Mouse (Mus musculus) layer of hippocampus, postnatal 14 days (tissue): Measurements from ENCODE around the gene Mprip. TPM values are rescaled to one million over a fixed set of nuclear protein-coding genes. Genes with fewer than 3 reads are reported as not detected.
A peak's percentile ranks its signal among the peaks of the same experiment; 100 is the strongest.

ENCODE experiments used
- DNase-seq, 2 experiments: peaks; one replicate each; pipeline ENCODE4 v3.0.0; 2021 to 2022; ENCODE audit warnings: low spot score in 2 of 2, mixed read lengths in 1 of 2
- total RNA-seq, 2 experiments: library from RNA; stranded (reverse); gene quantifications; 2 replicates each; pipeline ENCODE4 v1.2.3; 2021

The Mprip gene
- total RNA-seq, 2 experiments from 2014 or later: 256 to 263 TPM

GRCm38 (mm10) chr11:59793390-59793789 lies 132.3 kb downstream of the Mprip start:
- DNase-seq: no peak

GRCm38 (mm10) chr11:59800412-59800811 lies 139.3 kb downstream of the Mprip start:
- DNase-seq: no peak

- DNase-seq: no peak
Measured at GRCm38 (mm10) chr11:59801881-59802280, 140.8 kb downstream of the Mprip start.

- no peak for DNase-seq
Measured at GRCm38 (mm10) chr11:59803516-59803915, 142.4 kb downstream of the Mprip start.

- no peak for DNase-seq
Measured at GRCm38 (mm10) chr11:59804409-59805110, 143.5 kb downstream of the Mprip start.

- no peak for DNase-seq
Measured at GRCm38 (mm10) chr11:59805256-59805655, 144.2 kb downstream of the Mprip start.

GRCm38 (mm10) chr11:59805656-59806055 lies 144.6 kb downstream of the Mprip start:
- no peak for DNase-seq

- no peak for DNase-seq
Measured at GRCm38 (mm10) chr11:59808170-59808960, 147.3 kb downstream of the Mprip start.

GRCm38 (mm10) chr11:59809071-59809669 lies 148.1 kb downstream of the Mprip start:
- DNase-seq: peak in 1 of 2 experiments; percentile 38

- DNase-seq: peak; percentile 85 to 95
Measured at GRCm38 (mm10) chr11:59809670-59810474, 148.8 kb downstream of the Mprip start, which contains the start of gene Flcn. Gene Flcn (minus strand): TSS chr11:59810016.

GRCm38 (mm10) chr11:59810480-59811158 lies 149.5 kb downstream of the Mprip start:
- DNase-seq: no peak

- no peak for DNase-seq
Measured at GRCm38 (mm10) chr11:59811211-59811610, 150.1 kb downstream of the Mprip start.

GRCm38 (mm10) chr11:59813276-59813675 lies 152.2 kb downstream of the Mprip start:
- DNase-seq: no peak

- DNase-seq: no peak
Measured at GRCm38 (mm10) chr11:59814311-59814710, 153.2 kb downstream of the Mprip start.

GRCm38 (mm10) chr11:59814936-59815335 lies 153.8 kb downstream of the Mprip start:
- no peak for DNase-seq

GRCm38 (mm10) chr11:59815482-59816065 lies 154.5 kb downstream of the Mprip start:
- no peak for DNase-seq

GRCm38 (mm10) chr11:59817916-59818315 lies 156.8 kb downstream of the Mprip start:
- no peak for DNase-seq

GRCm38 (mm10) chr11:59821625-59822024 lies 160.5 kb downstream of the Mprip start:
- DNase-seq: no peak
